Mouse (Mus musculus): Measurements from ENCODE around the gene Olfr983.

Olfr983 gene

GRCm38 (mm10) chr9:40093495-40093894, at the start of gene Olfr983:
Olfr983 (minus strand) TSS chr9:40093595.
- DNase-seq (ENCODE audit: low spot score): no peak

GRCm38 (mm10) chr9:40141544-40141943, 48.1 kb upstream of the Olfr983 start:
- DNase-seq (ENCODE audit: low spot score): no peak

- DNase-seq (ENCODE audit: low spot score): no peak
Measured at GRCm38 (mm10) chr9:40139484-40139883, 46.1 kb upstream of the Olfr983 start.

GRCm38 (mm10) chr9:40136987-40137688, 43.7 kb upstream of the Olfr983 start:
- no peak for DNase-seq (ENCODE audit: low spot score)

GRCm38 (mm10) chr9:40130556-40130955, 37.2 kb upstream of the Olfr983 start:
- DNase-seq (ENCODE audit: low spot score): no peak

- no peak for DNase-seq (ENCODE audit: low spot score)
Measured at GRCm38 (mm10) chr9:40130084-40130483, 36.7 kb upstream of the Olfr983 start, which contains the start of gene Olfr985. Olfr985 (minus strand) TSS chr9:40130184.

- DNase-seq (ENCODE audit: low spot score): no peak
Measured at GRCm38 (mm10) chr9:40117287-40117659, 23.9 kb upstream of the Olfr983 start.

GRCm38 (mm10) chr9:40116645-40117286, 23.4 kb upstream of the Olfr983 start:
- DNase-seq (ENCODE audit: low spot score): no peak

- no peak for DNase-seq (ENCODE audit: low spot score)
Measured at GRCm38 (mm10) chr9:40114106-40114505, 20.7 kb upstream of the Olfr983 start, which contains the start of gene Olfr984. Olfr984 (minus strand) TSS chr9:40114206.

- no peak for DNase-seq (ENCODE audit: low spot score)
Measured at GRCm38 (mm10) chr9:40094769-40095168, 1.4 kb upstream of the Olfr983 start.

GRCm38 (mm10) chr9:40073529-40073928, 19.9 kb downstream of the Olfr983 start, which contains the start of gene Olfr982:
Olfr982 (plus strand) TSS chr9:40073829.
- DNase-seq (ENCODE audit: low spot score): no peak

- no peak for DNase-seq (ENCODE audit: low spot score)
Measured at GRCm38 (mm10) chr9:40050138-40050537, 43.3 kb downstream of the Olfr983 start.

Measured in MN1 (cell line).